Mouse (Mus musculus) spleen, adult 12 weeks (tissue): ENCODE results near the gene Gm10271.

Experiments used
- DNase-seq: peaks from one replicate; pipeline ENCODE4 v3.0.0; 2022; ENCODE audit warnings: low spot score

Gene Gm10271

GRCm38 (mm10) chr10:116972509-116972908 lies at the start of gene Gm10271:
Gene Gm10271, minus strand, starts transcription at chr10:116972609.
- no peak for DNase-seq

GRCm38 (mm10) chr10:117021020-117021754 lies 48.8 kb upstream of the Gm10271 start:
- DNase-seq, result no peak

- no peak for DNase-seq
Observed at GRCm38 (mm10) chr10:117018281-117018840, 46.0 kb upstream of the Gm10271 start.

- DNase-seq, result no peak
Observed at GRCm38 (mm10) chr10:117014565-117014964, 42.2 kb upstream of the Gm10271 start.

- no peak for DNase-seq
Observed at GRCm38 (mm10) chr10:117013689-117014390, 41.4 kb upstream of the Gm10271 start.

- DNase-seq, result no peak
Observed at GRCm38 (mm10) chr10:117011047-117011446, 38.6 kb upstream of the Gm10271 start.

- DNase-seq, result no peak
Observed at GRCm38 (mm10) chr10:117009691-117010090, 37.3 kb upstream of the Gm10271 start.

- no peak for DNase-seq
Observed at GRCm38 (mm10) chr10:117005707-117006464, 33.5 kb upstream of the Gm10271 start.

- DNase-seq, result no peak
Observed at GRCm38 (mm10) chr10:117004695-117005094, 32.3 kb upstream of the Gm10271 start.

GRCm38 (mm10) chr10:117000975-117001374 lies 28.6 kb upstream of the Gm10271 start:
- no peak for DNase-seq

GRCm38 (mm10) chr10:116998716-116999455 lies 26.5 kb upstream of the Gm10271 start:
- no peak for DNase-seq

- DNase-seq, result no peak
Observed at GRCm38 (mm10) chr10:116996236-116996600, 23.8 kb upstream of the Gm10271 start.

- DNase-seq, result no peak
Observed at GRCm38 (mm10) chr10:116995584-116996235, 23.3 kb upstream of the Gm10271 start.

- DNase-seq, result no peak
Observed at GRCm38 (mm10) chr10:116995162-116995561, 22.8 kb upstream of the Gm10271 start.

GRCm38 (mm10) chr10:116993971-116994370 lies 21.6 kb upstream of the Gm10271 start:
- no peak for DNase-seq

- no peak for DNase-seq
Observed at GRCm38 (mm10) chr10:116986264-116987082, 14.1 kb upstream of the Gm10271 start, which contains the start of gene Best3. Gene Best3, plus strand, starts transcription at chr10:116986314.

GRCm38 (mm10) chr10:116984836-116985235 lies 12.4 kb upstream of the Gm10271 start:
- no peak for DNase-seq

- DNase-seq, result no peak
Observed at GRCm38 (mm10) chr10:116982526-116982925, 10.1 kb upstream of the Gm10271 start.

GRCm38 (mm10) chr10:116980888-116981287 lies 8.5 kb upstream of the Gm10271 start:
- no peak for DNase-seq

GRCm38 (mm10) chr10:116980273-116980672 lies 7.9 kb upstream of the Gm10271 start:
- no peak for DNase-seq
